Mouse (Mus musculus) ES-Bruce4 (cell line): Measurements from ENCODE around the gene Eif2ak1. TPM values are rescaled to one million over a fixed set of nuclear protein-coding genes. Genes with fewer than 3 reads are reported as not detected.

Experiments
- H3K27ac ChIP-seq: 2 replicates; pipeline ENCODE4 v1.5.1; 2012; ENCODE audit warnings: low read length, inconsistent platforms; ENCODE audit not compliant: insufficient read depth
- H3K27me3 ChIP-seq: 2 replicates; pipeline ENCODE4 v1.6.1; 2012; ENCODE audit warnings: mild to moderate bottlenecking, low read length, inconsistent platforms; ENCODE audit not compliant: control insufficient read depth, poor library complexity, insufficient read depth, severe bottlenecking
- H3K36me3 ChIP-seq: 2 replicates; pipeline ENCODE4 v1.6.1; 2012; ENCODE audit warnings: inconsistent platforms, mild to moderate bottlenecking, low read length, moderate library complexity; ENCODE audit not compliant: control insufficient read depth, poor library complexity, insufficient read depth, severe bottlenecking
- H3K4me1 ChIP-seq: one replicate; pipeline ENCODE4 v1.8.1; 2011; ENCODE audit warnings: low read length; ENCODE audit not compliant: control insufficient read depth, insufficient read depth
- H3K4me3 ChIP-seq: 2 replicates; pipeline ENCODE4 v1.5.1; 2011; ENCODE audit warnings: low read depth, mild to moderate bottlenecking, low read length
- H3K9ac ChIP-seq: 2 replicates; pipeline ENCODE4 v1.6.1; 2012; ENCODE audit warnings: low read depth, mild to moderate bottlenecking, inconsistent platforms; ENCODE audit not compliant: poor library complexity, severe bottlenecking
- H3K9me3 ChIP-seq: replicated peaks from 2 replicates; pipeline ENCODE4 v1.6.1; 2012; ENCODE audit warnings: mild to moderate bottlenecking, low read length, inconsistent platforms; ENCODE audit not compliant: control insufficient read depth, poor library complexity, insufficient read depth, severe bottlenecking
- CTCF ChIP-seq: IDR thresholded peaks from one replicate; pipeline ENCODE4 v1.8.1; 2011; ENCODE audit warnings: low read depth, low read length
- EP300 ChIP-seq: IDR thresholded peaks from 2 replicates; pipeline ENCODE4 v1.6.1; 2011; ENCODE audit warnings: low read depth, low read length; ENCODE audit not compliant: insufficient read depth
- POLR2A ChIP-seq: IDR thresholded peaks from one replicate; pipeline ENCODE4 v1.8.1; 2011; ENCODE audit warnings: low read length; ENCODE audit not compliant: insufficient read depth
- polyA plus RNA-seq: library from polyadenylated mRNA; stranded (reverse); fragments of >200 nt; gene quantifications from 2 replicates; pipeline ENCODE4 v1.2.4, GENCODE M21; 2011; ENCODE audit warnings: low read depth; ENCODE audit not compliant: missing spikeins, insufficient read depth, insufficient read length

Gene Eif2ak1
- polyA plus RNA-seq, 1 experiment, result 23.3 TPM

GRCm38 (mm10) chr5:143927875-143928274 is 110.3 kb downstream of the Eif2ak1 start, which contains the start of gene Gm42421:
Gm42421 (plus strand) TSS chr5:143928175.
- Histone ChIP-seq H3K9me3 (no peaks in the 10 kb centered on the region; the same call in 1 of the 2 replicates), H3K4me1 (no peaks in the 10 kb centered on the region), H3K4me3 (no peak within 1 kb of the TSS), H3K27ac (no peak within 1 kb of the TSS), H3K9ac (no peak within 1 kb of the TSS), H3K27me3 (no peaks in the 10 kb centered on the region), H3K36me3 (peaks cover 49% of the 10 kb centered on the region)
- no peak for TF ChIP-seq POLR2A
- TF ChIP-seq CTCF, result no peak
- TF ChIP-seq EP300, result no peak

GRCm38 (mm10) chr5:143929291-143929690 is 111.7 kb downstream of the Eif2ak1 start:
- Histone ChIP-seq H3K4me1 (no peaks in the 10 kb centered on the region), H3K27ac (no peak overlapping the region), H3K36me3 (peaks cover 38% of the 10 kb centered on the region), H3K9ac (no peak overlapping the region), H3K27me3 (no peaks in the 10 kb centered on the region), H3K4me3 (no peak overlapping the region), H3K9me3 (no peaks in the 10 kb centered on the region; the same call in 1 of the 2 replicates)
- TF ChIP-seq CTCF (no peak), EP300 (no peak), POLR2A (no peak)

GRCm38 (mm10) chr5:143930656-143931055 is 113.1 kb downstream of the Eif2ak1 start:
- H3K9me3 ChIP-seq, result no peaks in the 10 kb centered on the region; the same call in 1 of the 2 replicates
- no peak for TF ChIP-seq EP300
- no peak for TF ChIP-seq CTCF
- TF ChIP-seq POLR2A, result no peak
- no peaks in the 10 kb centered on the region for H3K27me3 ChIP-seq
- H3K9ac ChIP-seq, result no peak overlapping the region
- H3K4me1 ChIP-seq, result no peaks in the 10 kb centered on the region
- no peak overlapping the region for H3K27ac ChIP-seq
- no peak overlapping the region for H3K4me3 ChIP-seq
- H3K36me3 ChIP-seq, result peaks cover 30% of the 10 kb centered on the region

GRCm38 (mm10) chr5:143931863-143932580 is 114.4 kb downstream of the Eif2ak1 start:
- no peaks in the 10 kb centered on the region for H3K27me3 ChIP-seq
- H3K27ac ChIP-seq, result no peak overlapping the region
- H3K9ac ChIP-seq, result no peak overlapping the region
- peaks cover 19% of the 10 kb centered on the region for H3K36me3 ChIP-seq
- H3K9me3 ChIP-seq, result no peaks in the 10 kb centered on the region; the same call in 1 of the 2 replicates
- no peaks in the 10 kb centered on the region for H3K4me1 ChIP-seq
- no peak overlapping the region for H3K4me3 ChIP-seq
- TF ChIP-seq POLR2A (no peak), CTCF (no peak), EP300 (no peak)

- peaks cover 19% of the 10 kb centered on the region for H3K36me3 ChIP-seq
- TF ChIP-seq EP300 (no peak), CTCF (no peak), POLR2A (no peak)
- H3K27me3 ChIP-seq, result no peaks in the 10 kb centered on the region
- no peaks in the 10 kb centered on the region; the same call in 1 of the 2 replicates for H3K9me3 ChIP-seq
- H3K4me3 ChIP-seq, result peak within 1 kb of the TSS; percentile 34
- H3K9ac ChIP-seq, result no peak within 1 kb of the TSS
- H3K27ac ChIP-seq, result no peak within 1 kb of the TSS
- H3K4me1 ChIP-seq, result no peaks in the 10 kb centered on the region
Measured at GRCm38 (mm10) chr5:143932831-143933230, 115.2 kb downstream of the Eif2ak1 start, which contains the start of gene Rsph10b. Rsph10b (plus strand) TSS chr5:143933035.

GRCm38 (mm10) chr5:143933414-143933813 is 115.8 kb downstream of the Eif2ak1 start:
- Histone ChIP-seq H3K27ac (no peak overlapping the region), H3K4me3 (no peak overlapping the region), H3K4me1 (no peaks in the 10 kb centered on the region), H3K9me3 (no peaks in the 10 kb centered on the region), H3K36me3 (peaks cover 14% of the 10 kb centered on the region), H3K9ac (no peak overlapping the region), H3K27me3 (no peaks in the 10 kb centered on the region)
- TF ChIP-seq EP300, result no peak
- no peak for TF ChIP-seq POLR2A
- no peak for TF ChIP-seq CTCF
